Mouse (Mus musculus) kidney, embryonic 14.5 days (tissue): ENCODE results near the gene Mia2. TPM values are rescaled to one million over a fixed set of nuclear protein-coding genes. Genes with fewer than 3 reads are reported as not detected.

Experiments used
- ATAC-seq: fragments of 200-750 bp; cut with Nextera tagmentation; 2 replicates; pipeline ENCODE4 v1.8.0; 2017; ENCODE audit warnings: moderate number of reproducible peaks, mild to moderate bottlenecking, moderate TSS enrichment, moderate library complexity; ENCODE audit not compliant: low FRiP score, low TSS enrichment
- H3K27ac ChIP-seq: fragments of 300-500 bp; sonication (generic); 2 replicates; pipeline ENCODE4 v1.5.1; 2014; ENCODE audit warnings: low read depth, mild to moderate bottlenecking, low read length, moderate library complexity, mixed read lengths
- H3K27me3 ChIP-seq: fragments of 300-500 bp; sonication (generic); 2 replicates; pipeline ENCODE4 v1.6.1; 2014; ENCODE audit warnings: mild to moderate bottlenecking, low read length; ENCODE audit not compliant: control insufficient read depth, insufficient read depth
- H3K36me3 ChIP-seq: fragments of 300-500 bp; sonication (generic); 2 replicates; pipeline ENCODE4 v1.6.1; 2014; ENCODE audit warnings: low read length, mixed read lengths; ENCODE audit not compliant: control insufficient read depth, insufficient read depth
- H3K4me1 ChIP-seq: fragments of 300-500 bp; sonication (generic); 2 replicates; pipeline ENCODE4 v1.6.1; 2014; ENCODE audit warnings: low read length, mixed read lengths; ENCODE audit not compliant: control insufficient read depth, insufficient read depth
- H3K4me2 ChIP-seq: fragments of 300-500 bp; sonication (generic); replicated peaks from 2 replicates; pipeline ENCODE4 v1.6.1; 2014; ENCODE audit warnings: low read depth, mild to moderate bottlenecking, low read length
- H3K4me3 ChIP-seq: fragments of 300-500 bp; sonication (generic); 2 replicates; pipeline ENCODE4 v1.5.1; 2014; ENCODE audit warnings: mild to moderate bottlenecking, low read length
- H3K9ac ChIP-seq: fragments of 300-500 bp; sonication (generic); 2 replicates; pipeline ENCODE4 v1.6.1; 2014; ENCODE audit warnings: low read depth, mild to moderate bottlenecking, low read length, moderate library complexity
- H3K9me3 ChIP-seq: fragments of 300-500 bp; sonication (generic); 2 replicates; pipeline ENCODE4 v1.6.1; 2016; ENCODE audit warnings: low read length; ENCODE audit not compliant: control insufficient read depth
- WGBS: fragments of 180-500 bp; shearing (Covaris S2); extraction: QIAGEN DNeasy Blood & Tissue Kit; methylation state at CpG from one replicate; pipeline ENCODE4 v1.1.7; 2014; 5-methylcytosine and 5-hydroxymethylcytosine counted together
- polyA plus RNA-seq: library from polyadenylated mRNA; unstranded; fragments of >200 nt; fragmentation: Nextera tagmentation; extraction: Ambion mirVana; gene quantifications from 2 replicates; pipeline ENCODE4 v1.2.1, GENCODE M21; 2014

Gene Mia2
- polyA plus RNA-seq, 1 experiment from 2014 or later: 70.6 TPM

GRCm38 (mm10) chr12:59077883-59078282 is 17.7 kb upstream of the Mia2 start:
- Histone ChIP-seq H3K4me2 (no peak overlapping the region), H3K9ac (no peak overlapping the region), H3K4me1 (no peaks in the 10 kb centered on the region), H3K36me3 (peaks cover 11% of the 10 kb centered on the region; the same call in 1 of the 2 replicates), H3K27me3 (no peaks in the 10 kb centered on the region), H3K27ac (no peak overlapping the region), H3K9me3 (no peaks in the 10 kb centered on the region), H3K4me3 (no peak overlapping the region)
- no peak for ATAC-seq
- 85% methylated on average over 3 of the region's 3 CpGs for WGBS

GRCm38 (mm10) chr12:59080461-59080860 is 15.1 kb upstream of the Mia2 start:
- no peak for ATAC-seq
- 86% methylated on average over 4 of the region's 4 CpGs for WGBS

DNA sequence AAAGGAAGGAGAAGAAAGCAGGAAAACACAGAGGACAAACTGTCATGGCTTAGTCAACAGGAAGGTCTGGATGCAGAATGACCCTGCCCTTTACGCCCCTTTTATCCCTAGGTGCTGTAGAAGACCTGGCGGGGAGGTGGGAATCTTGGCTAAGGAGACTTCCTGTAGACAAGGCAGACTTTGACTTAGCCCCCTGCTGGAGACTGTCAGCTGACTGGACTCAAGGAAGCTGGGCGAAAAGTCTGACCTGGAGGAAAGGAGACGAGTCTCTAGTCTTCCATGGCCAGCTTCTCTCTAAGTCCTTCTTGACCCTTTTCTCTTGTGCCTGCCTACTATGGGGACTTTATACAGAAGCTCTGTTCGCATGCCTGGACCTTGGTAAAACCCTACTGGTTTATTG is 11.2 kb upstream of the Mia2 start:
- Histone ChIP-seq H3K27me3 (no peaks in the 10 kb centered on the region), H3K4me1 (no peaks in the 10 kb centered on the region), H3K27ac (no peak overlapping the region), H3K4me2 (no peak overlapping the region), H3K9me3 (no peaks in the 10 kb centered on the region), H3K36me3 (no peaks in the 10 kb centered on the region), H3K4me3 (no peak overlapping the region), H3K9ac (no peak overlapping the region)
- ATAC-seq: no peak
- WGBS: 65% methylated on average over 5 of the region's 5 CpGs

More at GRCm38 (mm10) chr12:59080461-59080860, 15.1 kb upstream of the Mia2 start:
- Histone ChIP-seq H3K4me2 (no peak overlapping the region), H3K27ac (no peak overlapping the region), H3K9me3 (no peaks in the 10 kb centered on the region), H3K9ac (no peak overlapping the region), H3K4me3 (no peak overlapping the region), H3K36me3 (no peaks in the 10 kb centered on the region), H3K27me3 (no peaks in the 10 kb centered on the region), H3K4me1 (no peaks in the 10 kb centered on the region)

GRCm38 (mm10) chr12:59086171-59086570 is 9.4 kb upstream of the Mia2 start:
- H3K9ac ChIP-seq: no peak overlapping the region
- no peaks in the 10 kb centered on the region for H3K36me3 ChIP-seq
- H3K27me3 ChIP-seq: no peaks in the 10 kb centered on the region
- 74% methylated on average over 5 of the region's 5 CpGs for whole genome bisulfite sequencing
- no peak overlapping the region for H3K4me3 ChIP-seq
- no peaks in the 10 kb centered on the region for H3K9me3 ChIP-seq
- no peak overlapping the region for H3K4me2 ChIP-seq
- no peak for ATAC-seq
- H3K27ac ChIP-seq: no peak overlapping the region
- no peaks in the 10 kb centered on the region for H3K4me1 ChIP-seq

- H3K4me1 ChIP-seq: no peaks in the 10 kb centered on the region
- no peaks in the 10 kb centered on the region for H3K9me3 ChIP-seq
- H3K27ac ChIP-seq: no peak overlapping the region
- H3K9ac ChIP-seq: no peak overlapping the region
- no peaks in the 10 kb centered on the region for H3K27me3 ChIP-seq
- ATAC-seq: no peak
- no peak overlapping the region for H3K4me2 ChIP-seq
- no peaks in the 10 kb centered on the region for H3K36me3 ChIP-seq
- 75% methylated on average over 2 of the region's 2 CpGs for WGBS
- H3K4me3 ChIP-seq: no peak overlapping the region
Measured at GRCm38 (mm10) chr12:59093543-59093942, 2.1 kb upstream of the Mia2 start.

DNA sequence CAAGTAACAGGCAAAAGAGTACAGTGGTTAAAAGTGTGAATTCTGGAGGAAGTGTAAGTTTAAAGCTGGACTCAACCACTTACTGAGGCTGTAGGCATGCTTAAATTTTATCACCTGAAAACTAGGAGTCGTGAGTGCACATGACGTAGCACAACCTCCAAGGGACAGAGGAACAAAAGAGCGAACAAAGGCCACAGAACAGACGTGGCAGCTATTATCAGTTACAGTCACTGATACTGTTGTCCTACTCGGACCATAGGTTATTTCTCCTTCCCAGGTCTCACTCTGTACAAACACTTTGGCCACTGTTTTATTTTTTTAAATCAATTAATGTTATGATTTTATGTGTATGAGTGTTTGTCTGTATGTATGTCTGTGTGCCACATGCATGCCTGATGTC is 9.2 kb downstream of the Mia2 start:
- Histone ChIP-seq H3K4me3 (no peak overlapping the region), H3K9ac (no peak overlapping the region), H3K27ac (no peak overlapping the region), H3K36me3 (no peaks in the 10 kb centered on the region), H3K4me2 (no peak overlapping the region), H3K4me1 (no peaks in the 10 kb centered on the region), H3K27me3 (no peaks in the 10 kb centered on the region), H3K9me3 (no peaks in the 10 kb centered on the region)
- 74% methylated on average over 5 of the region's 5 CpGs for WGBS
- ATAC-seq: no peak

DNA sequence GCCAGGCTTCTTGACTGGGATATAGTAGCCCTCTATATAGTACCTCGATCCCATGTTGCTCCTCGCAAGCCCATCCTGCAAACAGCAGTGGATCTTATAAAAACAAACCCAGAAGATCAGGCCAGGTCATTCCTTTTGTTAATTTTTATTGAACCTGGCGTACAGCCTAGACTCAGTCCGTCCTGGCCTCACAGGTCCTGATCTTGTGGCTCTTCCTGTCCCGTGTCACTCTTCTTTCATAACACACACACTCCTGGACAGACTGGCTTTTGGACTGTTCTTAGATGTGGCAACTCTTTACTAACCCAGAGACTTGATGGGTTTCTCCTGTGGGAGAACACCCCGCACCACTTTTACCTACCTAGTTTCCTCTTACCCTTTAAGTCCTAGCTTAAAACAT is 10.3 kb downstream of the Mia2 start:
- H3K27ac ChIP-seq: no peak overlapping the region
- WGBS: 75% methylated on average over 6 of the region's 6 CpGs
- no peak overlapping the region for H3K4me2 ChIP-seq
- no peak overlapping the region for H3K4me3 ChIP-seq
- no peaks in the 10 kb centered on the region for H3K27me3 ChIP-seq
- H3K9me3 ChIP-seq: no peaks in the 10 kb centered on the region
- no peak overlapping the region for H3K9ac ChIP-seq
- ATAC-seq: no peak
- no peaks in the 10 kb centered on the region for H3K36me3 ChIP-seq
- H3K4me1 ChIP-seq: no peaks in the 10 kb centered on the region

DNA sequence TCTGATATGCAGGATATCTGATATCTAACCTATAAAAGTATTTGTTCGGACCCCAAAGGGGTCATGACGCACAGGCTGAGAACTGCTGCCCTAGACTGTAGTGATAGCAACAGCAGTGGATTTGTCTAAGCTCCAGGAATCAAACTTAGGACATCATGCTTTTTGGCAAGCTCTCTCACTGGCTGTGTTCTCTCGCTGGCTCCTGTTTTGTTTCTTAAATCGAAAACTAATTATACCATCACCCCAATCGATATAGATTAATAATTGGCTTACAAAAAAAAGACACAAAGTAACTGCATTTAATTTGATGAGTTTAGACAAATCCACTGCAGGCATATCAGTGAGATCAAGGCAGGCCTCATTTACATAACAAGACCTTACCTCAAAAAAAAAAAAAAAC is 10.9 kb downstream of the Mia2 start:
- no peaks in the 10 kb centered on the region for H3K36me3 ChIP-seq
- no peak for ATAC-seq
- no peak overlapping the region for H3K27ac ChIP-seq
- no peak overlapping the region for H3K4me3 ChIP-seq
- H3K4me1 ChIP-seq: no peaks in the 10 kb centered on the region
- H3K27me3 ChIP-seq: no peaks in the 10 kb centered on the region
- H3K9me3 ChIP-seq: no peaks in the 10 kb centered on the region
- no peak overlapping the region for H3K9ac ChIP-seq
- H3K4me2 ChIP-seq: no peak overlapping the region
- 88% methylated on average over 5 of the region's 5 CpGs for WGBS

- Histone ChIP-seq H3K4me1 (no peaks in the 10 kb centered on the region), H3K4me3 (no peak overlapping the region), H3K9ac (no peak overlapping the region), H3K4me2 (no peak overlapping the region), H3K27ac (no peak overlapping the region), H3K36me3 (no peaks in the 10 kb centered on the region), H3K9me3 (no peaks in the 10 kb centered on the region), H3K27me3 (no peaks in the 10 kb centered on the region)
- WGBS: 94% methylated on average over 4 of the region's 4 CpGs
- no peak for ATAC-seq
Measured at GRCm38 (mm10) chr12:59107926-59108325, 12.3 kb downstream of the Mia2 start.

GRCm38 (mm10) chr12:59117184-59117583 is 21.6 kb downstream of the Mia2 start:
- no peak overlapping the region for H3K9ac ChIP-seq
- no peaks in the 10 kb centered on the region for H3K36me3 ChIP-seq
- 85% methylated on average over 3 of the region's 3 CpGs for WGBS
- no peaks in the 10 kb centered on the region for H3K9me3 ChIP-seq
- ATAC-seq: no peak
- no peak overlapping the region for H3K4me3 ChIP-seq
- no peaks in the 10 kb centered on the region for H3K27me3 ChIP-seq
- H3K27ac ChIP-seq: no peak overlapping the region
- no peaks in the 10 kb centered on the region for H3K4me1 ChIP-seq
- no peak overlapping the region for H3K4me2 ChIP-seq
